Mouse (Mus musculus) hindbrain, embryonic 16.5 days (tissue): Measurements from ENCODE around the gene Chrne. TPM values are rescaled to one million over a fixed set of nuclear protein-coding genes. Genes with fewer than 3 reads are reported as not detected.

Source experiments
- ATAC-seq: fragments of 200-750 bp; cut with Nextera tagmentation; 2 replicates; pipeline ENCODE4 v1.8.0; 2017; ENCODE audit warnings: moderate TSS enrichment, moderate library complexity
- H3K27ac ChIP-seq: fragments of 300-500 bp; sonication (generic); 2 replicates; pipeline ENCODE4 v1.5.1; 2014; ENCODE audit warnings: low read depth, mild to moderate bottlenecking, control low read depth, low read length, moderate library complexity
- H3K27me3 ChIP-seq: fragments of 300-500 bp; sonication (generic); replicated peaks from 2 replicates; pipeline ENCODE4 v1.6.1; 2014; ENCODE audit warnings: low read length; ENCODE audit not compliant: control insufficient read depth, insufficient read depth
- H3K36me3 ChIP-seq: fragments of 300-500 bp; sonication (generic); 2 replicates; pipeline ENCODE4 v1.6.1; 2014; ENCODE audit warnings: mild to moderate bottlenecking, low read length, moderate library complexity, mixed read lengths; ENCODE audit not compliant: control insufficient read depth, insufficient read depth
- H3K4me1 ChIP-seq: fragments of 300-500 bp; sonication (generic); 2 replicates; pipeline ENCODE4 v1.6.1; 2014; ENCODE audit warnings: low read depth, low read length; ENCODE audit not compliant: control insufficient read depth, insufficient read depth
- H3K4me2 ChIP-seq: fragments of 300-500 bp; sonication (generic); 2 replicates; pipeline ENCODE4 v1.6.1; 2014; ENCODE audit warnings: mild to moderate bottlenecking, low read length, control low read depth, moderate library complexity
- H3K4me3 ChIP-seq: fragments of 300-500 bp; sonication (generic); 2 replicates; pipeline ENCODE4 v1.5.1; 2014; ENCODE audit warnings: mild to moderate bottlenecking, low read length, control low read depth, moderate library complexity
- H3K9ac ChIP-seq: fragments of 300-500 bp; sonication (generic); 2 replicates; pipeline ENCODE4 v1.6.1; 2014; ENCODE audit warnings: low read depth, mild to moderate bottlenecking, control low read depth, low read length, moderate library complexity
- H3K9me3 ChIP-seq: fragments of 300-500 bp; sonication (generic); 2 replicates; pipeline ENCODE4 v1.6.1; 2014; ENCODE audit warnings: mild to moderate bottlenecking, low read length, moderate library complexity; ENCODE audit not compliant: control insufficient read depth
- WGBS: fragments of 180-500 bp; shearing (Covaris S2); extraction: QIAGEN DNeasy Blood & Tissue Kit; methylation state at CpG from one replicate; pipeline ENCODE4 v1.1.7; 2014; 5-methylcytosine and 5-hydroxymethylcytosine counted together
- polyA plus RNA-seq: library from polyadenylated mRNA; unstranded; fragments of >200 nt; fragmentation: Nextera tagmentation; extraction: Ambion mirVana; gene quantifications from 2 replicates; pipeline ENCODE4 v1.2.1, GENCODE M21; 2015

The Chrne gene
- polyA plus RNA-seq, 1 experiment from 2014 or later, result not detected

DNA sequence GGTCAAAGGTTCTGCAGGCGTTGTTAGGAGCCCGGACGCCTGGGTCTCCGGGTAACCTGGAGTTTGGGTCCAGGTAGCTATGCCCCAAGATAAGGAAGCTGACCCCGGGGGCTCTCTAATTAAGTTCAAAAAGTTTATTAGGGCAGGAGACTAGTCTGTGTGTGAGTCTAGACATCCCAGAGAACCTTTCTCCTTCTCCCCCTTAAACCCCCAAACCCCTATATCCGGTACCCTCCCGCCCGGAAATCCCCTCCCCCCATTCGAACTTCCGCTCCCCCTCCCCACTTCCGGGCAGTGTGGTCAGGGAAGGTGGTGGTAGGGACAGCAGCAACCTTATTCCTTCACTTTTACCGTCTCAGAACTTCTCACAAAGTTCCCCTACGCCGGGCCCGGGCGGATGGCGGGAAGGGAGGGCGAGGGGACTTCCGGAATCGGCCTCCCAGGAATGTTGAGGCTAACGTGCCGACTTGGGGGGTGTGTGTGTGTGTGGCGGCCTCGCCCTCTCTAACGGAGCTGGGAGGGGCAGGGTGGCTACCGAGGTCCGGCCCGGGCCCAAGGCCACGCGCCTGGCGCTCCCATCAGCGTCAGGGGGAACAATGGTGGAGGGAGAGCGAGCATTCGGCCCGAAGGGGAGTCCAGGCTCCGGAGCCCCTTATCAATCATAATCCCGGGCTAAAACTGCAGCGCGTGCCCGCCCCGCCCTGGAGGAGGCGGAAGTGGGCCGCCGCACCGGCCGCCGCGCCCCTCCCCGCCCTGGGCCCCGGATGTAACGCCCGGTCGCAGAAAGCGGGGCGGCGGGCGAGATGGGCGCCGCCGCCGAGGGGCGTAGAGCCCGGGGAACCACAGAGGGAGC is 34.6 kb upstream of the Chrne start:
- H3K4me1 ChIP-seq, result peaks cover 31% of the 10 kb centered on the region
- H3K27ac ChIP-seq, result peak overlapping the region; percentile 98
- no peaks in the 10 kb centered on the region for H3K9me3 ChIP-seq
- 0% methylated on average over 49 of the region's 63 CpGs for WGBS
- ATAC-seq, result peak; percentile 70
- peaks cover 20% of the 10 kb centered on the region for H3K36me3 ChIP-seq
- H3K27me3 ChIP-seq, result no peaks in the 10 kb centered on the region
- H3K9ac ChIP-seq, result peak overlapping the region; percentile 99
- peak overlapping the region; percentile 64 for H3K4me2 ChIP-seq
- peak overlapping the region; percentile 100 for H3K4me3 ChIP-seq

DNA sequence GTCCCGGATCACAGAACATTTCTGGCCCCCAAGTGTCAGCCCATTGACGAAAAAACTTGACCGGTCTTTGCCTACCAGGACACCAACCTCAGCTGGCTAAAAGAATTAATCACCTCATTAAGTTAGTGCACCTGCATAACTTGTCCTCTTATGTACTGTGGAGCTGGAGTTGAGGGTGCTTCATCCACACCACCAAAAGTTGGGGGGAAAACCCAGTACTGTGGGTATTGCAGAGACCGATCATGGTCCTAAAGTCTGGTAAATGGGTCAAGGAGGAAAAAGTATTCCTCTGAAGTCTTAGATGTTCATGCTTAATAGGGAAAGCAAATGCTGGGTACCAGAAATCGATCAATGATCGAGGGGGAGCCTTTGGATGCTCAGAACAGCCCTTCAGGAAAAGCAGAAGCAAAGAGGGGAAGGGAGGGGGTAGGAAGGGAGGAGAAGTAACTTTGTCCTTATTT is 33.9 kb upstream of the Chrne start:
- Histone ChIP-seq H3K4me1 (peaks cover 37% of the 10 kb centered on the region), H3K36me3 (peaks cover 20% of the 10 kb centered on the region), H3K4me2 (peak overlapping the region; percentile 64), H3K4me3 (peak overlapping the region; percentile 100), H3K9me3 (no peaks in the 10 kb centered on the region), H3K27ac (peak overlapping the region; percentile 98), H3K9ac (peak overlapping the region; percentile 99), H3K27me3 (no peaks in the 10 kb centered on the region)
- 65% methylated on average over 6 of the region's 6 CpGs for WGBS
- ATAC-seq, result no peak

DNA sequence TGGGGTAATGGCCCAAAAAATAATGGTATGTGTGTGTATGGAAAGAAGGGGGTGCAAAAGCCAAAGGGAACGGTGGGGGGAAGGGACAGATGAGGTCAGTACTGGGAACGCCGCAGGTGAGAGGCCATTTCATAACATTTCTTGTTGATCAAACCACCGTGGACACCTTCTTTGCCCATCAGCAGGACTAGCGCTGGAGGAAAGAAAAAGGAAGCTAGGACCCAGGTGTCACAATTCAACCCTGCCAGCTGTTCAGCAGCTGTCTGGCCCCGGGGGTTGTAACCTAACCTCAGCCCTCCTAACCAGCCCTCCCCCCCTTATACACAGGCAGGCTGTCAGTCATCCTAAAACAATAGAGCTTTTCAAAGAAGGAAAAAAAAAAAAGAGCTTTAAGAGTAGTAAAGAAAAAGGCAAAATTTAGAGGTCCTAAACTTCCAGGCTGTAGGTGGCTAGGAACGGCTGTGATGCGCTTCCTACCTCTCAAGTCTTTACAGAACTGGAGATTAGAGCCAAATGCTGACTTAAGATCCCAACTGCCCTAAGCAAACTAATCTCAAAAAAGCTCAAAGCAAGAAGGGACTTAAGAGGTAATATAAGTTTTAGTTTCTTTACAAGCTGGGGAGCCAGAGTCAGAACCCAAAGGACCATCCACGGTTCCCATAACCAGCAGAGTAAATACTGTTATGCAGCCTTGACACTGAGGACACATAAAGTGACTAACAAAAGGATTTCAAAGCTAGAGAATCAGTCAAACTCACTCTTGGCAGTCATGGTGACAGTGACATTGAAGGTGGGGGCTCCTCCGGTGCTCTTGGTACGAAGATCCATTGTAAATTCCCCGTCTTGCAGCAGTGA is 33.2 kb upstream of the Chrne start:
- Histone ChIP-seq H3K27ac (no peak overlapping the region; the same call in 1 of the 2 replicates), H3K9ac (no peak overlapping the region; the same call in 1 of the 2 replicates), H3K36me3 (peaks cover 20% of the 10 kb centered on the region), H3K27me3 (no peaks in the 10 kb centered on the region), H3K4me1 (peaks cover 40% of the 10 kb centered on the region), H3K9me3 (no peaks in the 10 kb centered on the region), H3K4me2 (peak overlapping the region; percentile 64), H3K4me3 (peak overlapping the region; percentile 100)
- WGBS, result 72% methylated on average over 12 of the region's 12 CpGs
- ATAC-seq, result no peak

DNA sequence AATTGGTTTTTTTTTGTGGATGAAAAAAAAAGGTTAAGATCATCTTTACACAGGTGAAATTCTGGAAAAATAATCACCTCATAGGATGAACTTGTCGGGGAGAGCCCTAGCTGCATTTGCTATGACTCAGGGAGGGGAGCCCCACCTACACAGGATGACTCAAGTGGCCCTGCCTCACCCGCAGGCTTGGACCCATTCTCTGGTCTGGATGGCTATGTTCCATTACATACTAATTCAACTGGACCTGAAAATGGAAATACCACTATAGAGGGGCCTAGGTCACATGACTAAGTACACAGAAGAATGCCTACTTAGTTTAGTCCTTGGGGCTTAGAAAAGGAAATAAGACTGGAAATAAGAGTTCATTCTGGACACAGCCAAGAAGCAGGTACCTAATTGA is 32.4 kb upstream of the Chrne start:
- Histone ChIP-seq H3K9ac (no peak overlapping the region), H3K36me3 (peaks cover 20% of the 10 kb centered on the region), H3K4me3 (no peak overlapping the region), H3K9me3 (no peaks in the 10 kb centered on the region), H3K4me2 (no peak overlapping the region), H3K4me1 (peaks cover 37% of the 10 kb centered on the region), H3K27ac (no peak overlapping the region), H3K27me3 (no peaks in the 10 kb centered on the region)
- WGBS, result 85% methylated on average over 2 of the region's 2 CpGs
- no peak for ATAC-seq

DNA sequence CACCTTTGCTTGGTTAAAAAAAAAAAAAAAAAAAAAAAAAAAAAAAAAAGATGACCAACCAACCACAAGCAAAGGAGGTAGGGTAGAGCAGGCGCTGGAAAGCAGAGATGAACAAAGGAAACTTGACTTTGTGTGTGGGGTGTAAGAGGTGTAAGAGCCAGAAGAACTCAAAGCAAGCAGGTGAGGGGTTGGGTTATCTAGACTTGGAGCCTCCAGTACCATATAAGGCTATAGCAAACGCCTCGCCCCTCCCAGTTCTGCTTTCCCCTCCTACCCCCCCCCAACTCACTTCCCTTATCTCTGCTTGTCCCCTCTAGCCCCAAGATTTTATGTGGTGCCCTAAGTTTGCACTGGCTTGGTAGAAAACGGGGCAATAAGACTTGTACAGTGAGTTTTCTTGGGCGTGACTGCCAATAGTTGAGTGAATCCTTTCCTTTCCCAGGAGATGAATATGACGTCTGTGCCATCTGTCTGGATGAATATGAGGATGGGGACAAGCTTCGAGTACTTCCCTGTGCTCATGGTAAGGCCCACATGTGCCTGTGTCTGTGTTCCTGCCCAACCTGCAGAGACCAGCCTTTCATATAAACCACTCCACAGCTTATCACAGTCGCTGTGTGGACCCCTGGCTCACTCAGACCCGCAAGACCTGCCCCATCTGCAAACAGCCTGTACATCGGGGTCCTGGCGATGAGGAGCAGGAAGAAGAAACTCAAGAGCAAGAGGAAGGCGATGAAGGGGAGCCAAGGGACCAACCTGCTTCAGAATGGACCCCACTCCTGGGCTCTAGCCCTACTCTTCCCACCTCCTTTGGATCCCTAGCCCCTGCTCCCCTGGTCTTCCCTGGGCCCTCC is 31.5 kb upstream of the Chrne start:
- no peak for ATAC-seq
- Histone ChIP-seq H3K36me3 (peaks cover 20% of the 10 kb centered on the region), H3K4me1 (peaks cover 37% of the 10 kb centered on the region), H3K4me3 (no peak overlapping the region), H3K27ac (no peak overlapping the region), H3K4me2 (no peak overlapping the region), H3K9ac (no peak overlapping the region), H3K27me3 (no peaks in the 10 kb centered on the region), H3K9me3 (no peaks in the 10 kb centered on the region)
- WGBS, result 77% methylated on average over 12 of the region's 12 CpGs

DNA sequence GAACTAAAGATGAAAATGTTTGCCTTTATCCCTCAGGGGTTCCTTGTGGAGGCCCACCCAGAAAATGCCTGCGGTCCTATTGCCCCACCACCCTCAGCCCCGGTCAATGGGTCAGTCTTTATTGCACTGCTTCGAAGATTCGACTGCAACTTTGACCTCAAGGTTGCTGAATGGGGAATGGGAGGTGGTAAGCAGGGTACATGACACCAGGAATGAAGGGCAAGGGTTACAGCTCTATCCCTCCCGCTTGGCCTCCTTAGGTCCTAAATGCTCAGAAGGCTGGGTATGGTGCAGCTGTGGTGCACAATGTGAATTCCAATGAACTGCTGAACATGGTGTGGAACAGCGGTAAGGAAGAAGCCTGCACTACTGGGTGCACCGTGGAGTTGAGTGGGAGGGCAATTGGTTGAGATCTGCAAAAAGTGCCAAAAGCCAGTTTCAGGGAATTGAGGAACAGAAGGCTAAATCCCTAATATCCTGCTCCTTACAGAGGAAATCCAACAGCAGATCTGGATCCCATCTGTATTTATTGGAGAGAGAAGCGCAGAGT is 30.2 kb upstream of the Chrne start:
- Histone ChIP-seq H3K27me3 (no peaks in the 10 kb centered on the region), H3K9ac (no peak overlapping the region), H3K4me3 (no peak overlapping the region), H3K4me1 (peaks cover 40% of the 10 kb centered on the region), H3K27ac (no peak overlapping the region), H3K9me3 (no peaks in the 10 kb centered on the region), H3K4me2 (no peak overlapping the region), H3K36me3 (peaks cover 26% of the 10 kb centered on the region)
- WGBS, result 89% methylated on average over 8 of the region's 8 CpGs
- ATAC-seq, result no peak

DNA sequence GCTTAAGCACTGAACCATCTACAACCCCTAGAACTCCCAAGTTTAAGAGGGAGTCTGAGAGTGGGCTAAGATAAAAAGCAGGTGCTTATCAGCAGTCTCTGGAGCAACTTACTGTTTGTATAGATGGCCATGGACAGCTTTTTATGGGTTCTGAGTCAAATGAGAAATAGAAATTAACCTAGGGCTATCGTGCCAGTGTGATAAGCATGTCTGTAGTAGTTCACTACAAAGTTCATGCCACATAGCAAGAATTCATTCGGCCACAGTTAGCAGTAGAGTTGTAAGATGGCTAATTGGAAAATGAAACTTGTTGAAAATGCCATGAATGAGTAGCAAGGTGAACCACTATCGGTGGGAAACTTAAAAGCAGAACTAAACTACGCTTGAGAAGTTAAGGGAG is 29.5 kb upstream of the Chrne start:
- H3K9ac ChIP-seq, result peak overlapping the region; percentile 71
- peak overlapping the region; percentile 64 for H3K4me3 ChIP-seq
- no peak for ATAC-seq
- peak overlapping the region; percentile 94 for H3K4me2 ChIP-seq
- no peak overlapping the region for H3K27ac ChIP-seq
- peaks cover 27% of the 10 kb centered on the region for H3K36me3 ChIP-seq
- WGBS, result 83% methylated on average over 4 of the region's 4 CpGs
- H3K9me3 ChIP-seq, result no peaks in the 10 kb centered on the region
- no peaks in the 10 kb centered on the region for H3K27me3 ChIP-seq
- peaks cover 40% of the 10 kb centered on the region for H3K4me1 ChIP-seq

DNA sequence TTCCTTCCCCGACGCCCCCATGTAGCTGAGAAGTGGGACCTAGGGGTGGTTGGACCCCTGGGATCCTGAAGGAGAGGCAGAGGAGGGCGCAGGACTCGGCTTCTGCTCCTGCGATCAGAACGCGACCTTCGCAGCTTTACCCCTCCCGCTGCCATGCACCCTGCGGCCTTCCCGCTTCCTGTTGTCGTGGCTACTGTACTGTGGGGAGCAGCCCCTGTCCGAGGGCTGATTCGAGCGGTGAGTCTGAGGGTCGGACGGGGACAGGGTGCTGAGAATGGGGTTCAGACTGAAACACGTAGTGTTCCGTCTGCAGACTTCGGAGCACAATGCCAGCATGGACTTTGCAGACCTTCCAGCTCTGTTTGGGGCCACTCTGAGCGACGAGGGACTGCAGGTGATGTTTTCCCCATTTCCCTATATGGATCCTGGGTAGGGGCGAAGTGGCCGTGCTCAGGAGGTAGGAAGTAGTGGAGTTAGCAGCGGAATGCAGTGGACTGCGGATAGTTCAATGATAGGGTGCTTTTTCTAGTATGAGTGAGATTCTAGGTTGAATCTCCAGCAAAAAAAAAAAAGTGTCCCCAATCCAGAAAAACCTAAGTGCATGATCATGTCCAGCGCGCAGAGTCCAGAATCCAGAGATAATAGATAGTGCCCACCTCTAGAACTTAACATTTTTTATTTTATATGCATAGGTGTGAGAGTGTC is 28.9 kb upstream of the Chrne start:
- Histone ChIP-seq H3K4me2 (peak overlapping the region; percentile 94), H3K9ac (peak overlapping the region; percentile 71), H3K27ac (peak overlapping the region; percentile 68), H3K36me3 (peaks cover 30% of the 10 kb centered on the region), H3K9me3 (no peaks in the 10 kb centered on the region), H3K4me1 (peaks cover 36% of the 10 kb centered on the region), H3K4me3 (peak overlapping the region; percentile 64), H3K27me3 (no peaks in the 10 kb centered on the region)
- ATAC-seq, result 0 out of 2 replicates have a peak, but pooled peaks have one; percentile 1
- 6% methylated on average over 28 of the region's 28 CpGs for WGBS
